Mouse (Mus musculus): ENCODE data around the gene Ripor1. TPM values are rescaled to one million over a fixed set of nuclear protein-coding genes. Genes with fewer than 3 reads are reported as not detected.

Gene Ripor1
- polyA plus RNA-seq, 1 experiment from 2014 or later, result 20.9 TPM

DNA sequence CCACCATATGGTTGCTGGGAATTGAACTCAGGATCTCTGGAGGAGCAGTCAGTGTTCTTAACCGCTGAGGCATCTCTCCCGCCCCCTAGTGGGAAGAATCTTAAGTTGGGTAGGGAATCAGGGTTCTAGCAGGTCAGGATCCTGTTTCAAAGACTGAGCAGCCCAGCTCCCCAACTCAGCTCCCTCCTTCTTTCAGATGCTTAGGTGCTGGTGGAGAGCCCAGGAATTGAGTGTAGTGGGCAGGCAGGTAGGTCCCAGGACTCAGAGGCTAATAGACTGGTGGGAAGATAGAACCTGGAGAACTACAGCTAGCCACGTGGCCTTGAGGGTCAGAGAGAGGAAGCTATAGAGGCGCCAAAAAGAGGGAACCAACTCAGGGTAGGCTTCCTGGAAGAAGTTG lies 2.6 kb downstream of the Ripor1 start:
- H3K4me1 ChIP-seq, result peaks cover 27% of the 10 kb centered on the region
- H3K9ac ChIP-seq, result no peak overlapping the region
- H3K9me3 ChIP-seq, result no peaks in the 10 kb centered on the region
- H3K27me3 ChIP-seq, result peaks cover 11% of the 10 kb centered on the region; the same call in 1 of the 2 replicates
- H3K4me2 ChIP-seq, result no peak overlapping the region
- no peaks in the 10 kb centered on the region for H3K36me3 ChIP-seq
- no peak overlapping the region for H3K4me3 ChIP-seq
- 33% methylated on average over 4 of the region's 4 CpGs for WGBS
- no peak overlapping the region for H3K27ac ChIP-seq
- ATAC-seq (ENCODE audit: insufficient number of reproducible peaks, low FRiP score, low TSS enrichment, low read depth), result no peak

DNA sequence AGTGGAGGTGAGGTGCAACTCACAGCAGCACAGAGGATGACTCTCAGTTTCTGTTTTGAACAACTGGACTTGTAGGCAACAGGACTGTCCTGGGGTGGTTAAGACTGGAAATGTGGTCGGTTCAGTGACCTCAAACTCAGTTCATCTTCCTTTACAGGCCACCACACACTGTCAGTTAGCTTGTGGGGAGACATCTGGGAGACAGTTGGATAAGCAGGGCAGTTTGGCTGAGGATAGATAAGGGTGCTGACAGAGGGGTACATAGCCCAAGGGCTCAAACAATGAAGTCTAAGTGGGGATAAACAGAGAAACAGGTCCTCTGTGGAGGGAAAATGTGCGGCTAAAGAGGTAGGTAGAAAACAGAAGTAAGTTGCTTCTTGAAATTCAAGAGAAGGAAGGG lies 4.3 kb downstream of the Ripor1 start:
- Histone ChIP-seq H3K27me3 (peaks cover 11% of the 10 kb centered on the region; the same call in 1 of the 2 replicates), H3K36me3 (no peaks in the 10 kb centered on the region), H3K4me2 (no peak overlapping the region), H3K9ac (no peak overlapping the region), H3K9me3 (no peaks in the 10 kb centered on the region), H3K27ac (no peak overlapping the region), H3K4me1 (peaks cover 40% of the 10 kb centered on the region), H3K4me3 (no peak overlapping the region)
- ATAC-seq (ENCODE audit: insufficient number of reproducible peaks, low FRiP score, low TSS enrichment, low read depth), result no peak
- WGBS, result 74% methylated on average over 2 of the region's 2 CpGs

DNA sequence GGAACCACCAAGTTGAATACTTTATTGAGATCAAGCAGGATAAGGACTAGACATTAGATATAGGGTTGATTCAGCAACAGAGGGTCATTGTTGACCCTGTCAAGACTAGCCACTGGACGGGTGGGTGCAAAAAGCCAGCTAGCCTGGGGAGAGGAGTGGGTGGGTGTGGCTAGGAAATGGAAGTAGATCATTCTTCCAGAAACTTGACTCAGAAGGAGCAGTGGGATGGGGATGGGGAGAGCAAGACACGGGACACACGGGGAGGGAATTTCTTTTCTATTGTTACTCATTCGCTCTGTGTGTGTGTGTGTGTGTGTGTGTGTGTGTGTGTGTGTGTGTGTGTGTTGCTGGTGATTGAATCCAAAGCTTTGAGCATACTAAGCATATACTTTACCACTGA lies 4.7 kb downstream of the Ripor1 start:
- no peaks in the 10 kb centered on the region for H3K9me3 ChIP-seq
- H3K27ac ChIP-seq, result no peak overlapping the region
- peaks cover 11% of the 10 kb centered on the region; the same call in 1 of the 2 replicates for H3K27me3 ChIP-seq
- no peak for ATAC-seq (ENCODE audit: insufficient number of reproducible peaks, low FRiP score, low TSS enrichment, low read depth)
- H3K4me1 ChIP-seq, result peaks cover 41% of the 10 kb centered on the region
- H3K4me2 ChIP-seq, result no peak overlapping the region
- H3K4me3 ChIP-seq, result no peak overlapping the region
- no peaks in the 10 kb centered on the region for H3K36me3 ChIP-seq
- no peak overlapping the region for H3K9ac ChIP-seq
- WGBS, result 64% methylated on average over 4 of the region's 4 CpGs

DNA sequence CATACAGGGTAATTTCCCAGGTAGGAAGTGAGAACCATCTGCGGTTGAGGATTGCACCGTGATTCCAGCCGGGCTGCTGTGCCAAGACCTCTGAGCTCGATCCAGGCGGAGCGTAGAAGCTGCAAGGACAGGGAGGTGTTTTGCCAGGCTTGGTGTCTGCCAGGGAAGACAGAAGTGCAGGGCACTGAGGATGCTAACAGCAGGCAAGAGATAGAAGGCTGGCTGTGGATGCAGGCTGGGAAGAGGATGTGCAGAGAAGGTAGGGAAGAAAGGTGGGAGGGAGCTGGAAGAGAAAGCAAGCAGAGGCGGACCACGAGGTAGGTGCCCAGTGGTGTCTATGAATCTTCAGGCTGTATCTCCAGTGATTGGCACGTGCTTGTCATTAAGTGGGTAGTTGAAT lies 6.8 kb downstream of the Ripor1 start:
- peaks cover 27% of the 10 kb centered on the region for H3K4me1 ChIP-seq
- no peak overlapping the region for H3K4me3 ChIP-seq
- ATAC-seq (ENCODE audit: insufficient number of reproducible peaks, low FRiP score, low TSS enrichment, low read depth), result no peak
- no peak overlapping the region for H3K9ac ChIP-seq
- peaks cover 11% of the 10 kb centered on the region; the same call in 1 of the 2 replicates for H3K27me3 ChIP-seq
- peaks cover 17% of the 10 kb centered on the region for H3K36me3 ChIP-seq
- WGBS, result 81% methylated on average over 9 of the region's 9 CpGs
- no peaks in the 10 kb centered on the region for H3K9me3 ChIP-seq
- no peak overlapping the region for H3K27ac ChIP-seq
- H3K4me2 ChIP-seq, result no peak overlapping the region

DNA sequence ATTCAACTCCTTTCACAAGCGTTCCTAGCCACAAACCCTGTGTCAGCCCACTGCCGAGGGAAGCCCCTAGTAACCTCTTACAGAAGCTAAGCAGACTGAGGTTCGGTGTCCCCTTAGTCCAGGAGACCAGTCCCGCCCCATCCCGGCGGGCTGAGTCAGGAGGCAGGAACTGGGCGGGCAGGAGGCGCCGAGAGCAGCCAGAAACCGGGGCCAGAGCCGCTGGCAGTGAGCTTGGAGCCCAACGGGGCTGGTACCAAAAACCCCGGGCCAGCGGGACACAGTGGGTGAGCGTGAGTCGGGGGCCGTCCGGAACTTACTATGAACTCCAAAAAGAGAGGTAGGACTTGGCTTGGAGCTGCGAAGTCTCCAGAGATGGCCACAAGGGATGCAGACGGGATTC lies 8.0 kb downstream of the Ripor1 start:
- H3K4me2 ChIP-seq, result peak overlapping the region; percentile 94
- 6% methylated on average over 20 of the region's 20 CpGs for WGBS
- 0 out of 2 replicates have a peak overlapping the region, but pooled peaks have one; percentile 26 for H3K9ac ChIP-seq
- H3K4me3 ChIP-seq, result peak overlapping the region; percentile 51
- no peak for ATAC-seq (ENCODE audit: insufficient number of reproducible peaks, low FRiP score, low TSS enrichment, low read depth)
- peaks cover 17% of the 10 kb centered on the region for H3K4me1 ChIP-seq
- peaks cover 11% of the 10 kb centered on the region; the same call in 1 of the 2 replicates for H3K27me3 ChIP-seq
- no peaks in the 10 kb centered on the region for H3K9me3 ChIP-seq
- peaks cover 29% of the 10 kb centered on the region for H3K36me3 ChIP-seq
- no peak overlapping the region for H3K27ac ChIP-seq

DNA sequence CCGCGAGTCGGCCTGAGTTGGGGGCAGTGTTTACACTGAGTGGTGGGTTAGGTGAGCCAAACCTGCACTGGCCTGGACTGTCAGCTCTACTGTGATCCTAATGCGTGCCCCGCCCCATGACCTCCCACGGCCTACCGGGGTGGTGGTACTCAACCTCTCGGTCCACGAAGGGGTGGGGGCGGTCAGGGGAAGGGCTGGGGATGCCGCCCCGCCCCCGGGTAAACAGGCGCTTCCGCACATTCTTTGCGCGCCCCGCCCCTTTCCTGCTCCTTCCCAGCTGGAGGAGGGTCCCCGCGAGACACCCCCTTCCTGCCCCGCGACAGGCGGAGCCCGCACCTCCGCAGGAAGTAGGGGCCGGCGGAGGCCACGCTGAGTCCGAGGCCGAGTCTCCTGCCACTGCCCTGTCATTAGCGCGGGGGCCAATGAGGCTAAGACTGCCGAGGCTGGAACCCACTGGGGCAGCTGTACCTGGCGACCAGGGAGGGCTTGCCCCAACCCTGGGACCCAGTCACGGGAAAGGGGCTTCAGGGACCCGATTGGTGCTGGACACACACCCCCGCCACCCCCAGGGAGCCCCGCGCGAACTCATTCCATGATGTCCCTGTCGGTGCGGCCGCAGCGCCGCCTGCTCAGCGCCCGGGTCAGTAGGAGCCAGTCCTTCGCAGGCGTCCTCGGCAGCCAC lies 8.9 kb downstream of the Ripor1 start:
- Histone ChIP-seq H3K27me3 (peaks cover 11% of the 10 kb centered on the region; the same call in 1 of the 2 replicates), H3K4me3 (peak overlapping the region; percentile 51), H3K9me3 (no peaks in the 10 kb centered on the region), H3K27ac (no peak overlapping the region), H3K4me1 (peaks cover 17% of the 10 kb centered on the region), H3K4me2 (peak overlapping the region; percentile 94), H3K9ac (peak overlapping the region; percentile 39), H3K36me3 (peaks cover 38% of the 10 kb centered on the region)
- peak; percentile 54; the same call in 1 of the 2 replicates for ATAC-seq (ENCODE audit: insufficient number of reproducible peaks, low FRiP score, low TSS enrichment, low read depth)
- WGBS, result 3% methylated on average over 50 of the region's 50 CpGs

DNA sequence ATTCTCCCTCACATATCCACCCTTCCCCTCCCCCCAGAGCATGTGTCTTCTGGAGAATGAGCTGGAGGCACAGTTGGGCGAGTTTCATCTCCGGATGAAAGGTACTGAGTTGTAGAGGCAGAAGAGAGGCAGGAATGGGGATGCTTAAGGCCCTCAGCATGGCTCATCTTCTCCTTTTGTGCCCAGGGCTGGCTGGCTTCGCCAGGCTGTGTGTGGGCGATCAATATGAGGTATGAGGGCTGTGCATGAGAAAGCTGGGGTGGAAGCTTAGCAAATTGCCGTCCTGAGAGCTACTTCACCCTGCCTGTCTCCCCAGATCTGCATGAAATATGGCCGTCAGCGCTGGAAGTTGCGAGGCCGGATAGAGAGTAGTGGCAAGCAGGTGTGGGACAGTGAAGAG lies 10.9 kb downstream of the Ripor1 start:
- Histone ChIP-seq H3K4me1 (peaks cover 17% of the 10 kb centered on the region), H3K9ac (no peak overlapping the region), H3K9me3 (no peaks in the 10 kb centered on the region), H3K4me3 (no peak overlapping the region), H3K4me2 (no peak overlapping the region), H3K27ac (no peak overlapping the region), H3K27me3 (peaks cover 11% of the 10 kb centered on the region; the same call in 1 of the 2 replicates), H3K36me3 (peaks cover 58% of the 10 kb centered on the region)
- no peak for ATAC-seq (ENCODE audit: insufficient number of reproducible peaks, low FRiP score, low TSS enrichment, low read depth)
- WGBS, result 89% methylated on average over 9 of the region's 9 CpGs

DNA sequence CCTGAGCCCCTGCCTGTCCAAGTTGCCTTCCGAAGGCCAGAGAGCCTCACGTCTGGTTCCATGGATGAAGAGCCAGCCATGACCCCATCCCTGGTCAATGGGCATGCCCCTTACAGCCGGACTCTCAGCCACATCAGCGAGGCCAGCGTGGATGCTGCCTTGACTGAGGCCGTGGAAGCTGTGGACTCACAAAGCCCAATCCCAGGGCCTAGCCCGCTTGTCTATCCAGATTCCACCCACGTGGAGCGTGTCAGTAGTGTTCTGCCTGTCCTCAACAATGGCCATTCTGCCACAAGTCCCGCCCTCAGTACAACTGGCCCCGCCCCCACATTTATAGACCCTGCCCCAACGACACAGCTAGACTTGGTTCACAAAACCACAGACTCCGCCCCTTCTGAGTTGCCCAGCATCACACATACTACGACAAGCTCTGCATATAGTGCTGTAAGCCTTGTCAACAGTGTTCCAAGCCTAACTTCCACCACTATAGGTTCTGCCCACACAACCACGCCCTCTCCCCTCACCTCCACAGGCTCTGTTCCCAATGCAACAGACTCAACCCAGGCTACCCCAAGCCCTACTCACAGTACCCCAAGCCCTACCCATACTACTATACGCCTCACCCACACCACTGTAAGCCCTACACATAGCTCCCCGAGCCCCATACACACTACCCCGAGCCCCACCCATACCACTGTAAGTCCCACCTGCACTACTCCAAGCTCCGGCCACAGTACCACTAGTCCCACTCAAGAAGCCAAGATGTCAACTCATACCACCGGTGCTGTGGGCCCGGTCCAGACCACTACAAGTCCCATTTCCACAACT lies 12.6 kb downstream of the Ripor1 start:
- H3K27ac ChIP-seq, result no peak overlapping the region
- peaks cover 28% of the 10 kb centered on the region for H3K4me1 ChIP-seq
- no peak for ATAC-seq (ENCODE audit: insufficient number of reproducible peaks, low FRiP score, low TSS enrichment, low read depth)
- no peak overlapping the region for H3K4me3 ChIP-seq
- no peak overlapping the region for H3K9ac ChIP-seq
- peaks cover 71% of the 10 kb centered on the region for H3K36me3 ChIP-seq
- WGBS, result 87% methylated on average over 21 of the region's 21 CpGs
- no peak overlapping the region for H3K4me2 ChIP-seq
- H3K27me3 ChIP-seq, result 0 out of 2 replicates have a peak, but pooled peaks cover under 1% of the 10 kb centered on the region
- H3K9me3 ChIP-seq, result no peaks in the 10 kb centered on the region

DNA sequence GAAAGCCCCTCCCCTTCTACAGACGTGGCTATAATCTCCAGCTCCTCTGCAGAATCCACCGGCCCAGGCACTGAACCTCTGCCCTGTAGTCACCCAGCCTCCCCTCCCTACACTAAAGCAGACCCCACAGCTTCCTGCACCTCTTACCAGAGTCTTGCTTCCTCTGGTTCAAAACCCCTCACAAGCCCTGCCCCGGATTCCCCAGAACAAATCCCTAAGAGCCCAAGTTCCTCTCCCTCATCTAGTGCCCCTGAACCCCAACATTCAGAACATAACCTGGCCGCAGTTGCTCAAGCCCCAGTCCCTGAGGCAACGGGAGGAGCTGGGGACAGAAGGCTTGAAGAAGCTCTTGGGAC lies 13.2 kb downstream of the Ripor1 start:
- no peak for ATAC-seq (ENCODE audit: insufficient number of reproducible peaks, low FRiP score, low TSS enrichment, low read depth)
- H3K9me3 ChIP-seq, result no peaks in the 10 kb centered on the region
- peaks cover 72% of the 10 kb centered on the region for H3K36me3 ChIP-seq
- H3K27ac ChIP-seq, result no peak overlapping the region
- no peak overlapping the region for H3K9ac ChIP-seq
- no peak overlapping the region for H3K4me2 ChIP-seq
- peaks cover 29% of the 10 kb centered on the region for H3K4me1 ChIP-seq
- no peaks in the 10 kb centered on the region for H3K27me3 ChIP-seq
- WGBS, result 94% methylated on average over 5 of the region's 5 CpGs
- H3K4me3 ChIP-seq, result no peak overlapping the region

DNA sequence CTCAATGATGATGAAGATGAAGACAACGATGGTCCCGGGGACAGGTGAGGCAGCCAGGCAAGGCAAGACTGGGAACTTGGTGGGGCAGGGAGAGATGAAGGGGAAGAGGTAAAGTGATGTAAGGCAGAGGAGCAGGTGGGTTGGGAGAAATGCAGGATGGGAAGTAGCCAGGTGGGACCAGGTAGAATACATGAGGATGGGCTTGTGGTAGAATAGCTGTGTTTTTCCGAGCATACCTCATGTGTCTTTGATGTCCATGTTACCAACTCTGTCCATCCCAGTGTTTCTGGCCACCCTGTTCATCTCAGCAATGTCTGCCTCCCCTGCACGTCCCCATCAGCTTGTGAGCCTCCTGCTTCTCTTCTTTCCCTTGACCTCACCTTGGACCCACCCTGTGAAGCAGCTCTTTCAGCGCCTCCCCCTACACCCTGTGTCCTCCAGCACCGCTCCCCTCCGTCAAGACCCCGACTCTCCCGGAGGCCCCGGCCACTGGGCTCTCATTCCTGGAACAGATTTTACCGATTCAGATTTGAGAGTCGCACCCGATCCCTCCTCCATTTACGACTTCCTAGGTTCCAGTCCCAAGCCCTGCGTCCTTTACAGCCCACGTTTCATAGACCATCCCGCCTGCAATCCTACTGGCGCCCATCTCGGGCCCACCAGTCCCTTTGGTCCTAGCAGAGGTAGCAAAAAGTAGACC lies 14.0 kb downstream of the Ripor1 start:
- WGBS, result 91% methylated on average over 19 of the region's 19 CpGs
- H3K9ac ChIP-seq, result no peak overlapping the region
- no peak for ATAC-seq (ENCODE audit: insufficient number of reproducible peaks, low FRiP score, low TSS enrichment, low read depth)
- no peak overlapping the region for H3K27ac ChIP-seq
- no peak overlapping the region for H3K4me3 ChIP-seq
- peaks cover 26% of the 10 kb centered on the region for H3K4me1 ChIP-seq
- H3K4me2 ChIP-seq, result no peak overlapping the region
- no peaks in the 10 kb centered on the region for H3K27me3 ChIP-seq
- H3K36me3 ChIP-seq, result peaks cover 75% of the 10 kb centered on the region
- no peaks in the 10 kb centered on the region for H3K9me3 ChIP-seq

DNA sequence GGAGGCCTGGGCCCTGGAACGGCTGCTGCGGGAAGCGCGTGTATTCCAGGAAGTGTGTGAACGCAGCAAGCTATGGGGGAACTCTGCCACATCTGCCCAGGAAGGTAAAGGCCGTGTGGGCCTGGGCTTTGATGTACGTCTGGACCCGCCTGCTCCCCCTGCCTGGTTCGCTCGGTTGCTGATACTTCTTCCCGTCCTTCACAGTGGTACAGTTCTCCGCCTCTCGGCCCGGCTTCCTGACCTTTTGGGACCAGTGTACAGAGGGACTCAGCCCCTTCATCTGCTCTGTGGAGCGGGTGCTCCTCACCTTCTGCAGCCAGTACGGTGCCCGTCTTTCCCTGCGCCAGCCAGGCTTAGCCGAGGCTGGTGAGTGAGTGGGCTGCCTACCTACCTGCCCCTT lies 15.2 kb downstream of the Ripor1 start:
- WGBS, result 83% methylated on average over 19 of the region's 19 CpGs
- H3K4me2 ChIP-seq, result no peak overlapping the region
- H3K36me3 ChIP-seq, result peaks cover 74% of the 10 kb centered on the region
- H3K4me1 ChIP-seq, result peaks cover 29% of the 10 kb centered on the region
- no peaks in the 10 kb centered on the region for H3K9me3 ChIP-seq
- no peak overlapping the region for H3K9ac ChIP-seq
- H3K4me3 ChIP-seq, result no peak overlapping the region
- no peaks in the 10 kb centered on the region for H3K27me3 ChIP-seq
- ATAC-seq (ENCODE audit: insufficient number of reproducible peaks, low FRiP score, low TSS enrichment, low read depth), result no peak
- H3K27ac ChIP-seq, result no peak overlapping the region

All from limb, embryonic 15.5 days (tissue).